Mouse (Mus musculus) liver, embryonic 11.5 days (tissue): ENCODE measurements around the gene Nemf. TPM values are rescaled to one million over a fixed set of nuclear protein-coding genes. Genes with fewer than 3 reads are reported as not detected.

Experiments
- ATAC-seq: fragments of 200-750 bp; cut with Nextera tagmentation; replicated peaks from 2 replicates; pipeline ENCODE4 v1.8.0; 2017; ENCODE audit warnings: moderate number of reproducible peaks, mild to moderate bottlenecking, moderate TSS enrichment, moderate library complexity; ENCODE audit not compliant: low FRiP score
- DNase-seq: peaks from one replicate; pipeline ENCODE4 v3.0.0-alpha.2; 2017; ENCODE audit warnings: low spot score
- H3K27ac ChIP-seq: fragments of 300-500 bp; sonication (generic); 2 replicates; pipeline ENCODE4 v1.5.1; 2014; ENCODE audit warnings: mild to moderate bottlenecking, low read depth, low read length, control low read depth
- H3K27me3 ChIP-seq: fragments of 300-500 bp; sonication (generic); replicated peaks from 2 replicates; pipeline ENCODE4 v1.6.1; 2014; ENCODE audit warnings: low read length, mixed read lengths; ENCODE audit not compliant: control insufficient read depth, insufficient read depth
- H3K36me3 ChIP-seq: fragments of 300-500 bp; sonication (generic); 2 replicates; pipeline ENCODE4 v1.6.1; 2014; ENCODE audit warnings: mild to moderate bottlenecking, low read length, moderate library complexity, mixed read lengths; ENCODE audit not compliant: control insufficient read depth, insufficient read depth
- H3K4me1 ChIP-seq: fragments of 300-500 bp; sonication (generic); replicated peaks from 2 replicates; pipeline ENCODE4 v1.6.1; 2014; ENCODE audit warnings: low read length, mixed read lengths; ENCODE audit not compliant: control insufficient read depth, insufficient read depth
- H3K4me2 ChIP-seq: fragments of 300-500 bp; sonication (generic); 2 replicates; pipeline ENCODE4 v1.6.1; 2014; ENCODE audit warnings: mild to moderate bottlenecking, control low read depth, moderate library complexity
- H3K4me3 ChIP-seq: fragments of 300-500 bp; sonication (generic); 2 replicates; pipeline ENCODE4 v1.5.1; 2014; ENCODE audit warnings: low read depth, low read length, control low read depth
- H3K9ac ChIP-seq: fragments of 300-500 bp; sonication (generic); 2 replicates; pipeline ENCODE4 v1.6.1; 2014; ENCODE audit warnings: low read depth, low read length, control low read depth
- H3K9me3 ChIP-seq: fragments of 300-500 bp; sonication (generic); 2 replicates; pipeline ENCODE4 v1.6.1; 2016; ENCODE audit warnings: low read length, inconsistent platforms, mixed read lengths; ENCODE audit not compliant: control insufficient read depth
- WGBS: fragments of 180-500 bp; shearing (Covaris S2); extraction: QIAGEN DNeasy Blood & Tissue Kit; methylation state at CpG from one replicate; pipeline ENCODE4 v1.1.7; 2014; 5-methylcytosine and 5-hydroxymethylcytosine counted together
- polyA plus RNA-seq: library from polyadenylated mRNA; unstranded; fragments of >200 nt; fragmentation: Nextera tagmentation; extraction: Ambion mirVana; gene quantifications from 2 replicates; pipeline ENCODE4 v1.2.1, GENCODE M21; 2014

Gene Nemf
- polyA plus RNA-seq, 1 experiment from 2014 or later, result 81.7 TPM

GRCm38 (mm10) chr12:69304051-69304450 is 52.9 kb downstream of the Nemf start:
- WGBS, result 81% methylated on average over 2 of the region's 2 CpGs
- no peak overlapping the region for H3K9ac ChIP-seq
- peaks cover 9% of the 10 kb centered on the region for H3K4me1 ChIP-seq
- no peaks in the 10 kb centered on the region for H3K9me3 ChIP-seq
- no peak overlapping the region for H3K4me3 ChIP-seq
- DNase-seq (no peak), ATAC-seq (no peak)
- no peak overlapping the region for H3K4me2 ChIP-seq
- H3K27me3 ChIP-seq, result no peaks in the 10 kb centered on the region
- H3K36me3 ChIP-seq, result peaks cover 54% of the 10 kb centered on the region
- H3K27ac ChIP-seq, result no peak overlapping the region

- ATAC-seq, result no peak
- H3K4me1 ChIP-seq, result peaks cover 13% of the 10 kb centered on the region
- 95% methylated on average over 12 of the region's 12 CpGs for WGBS
- H3K9ac ChIP-seq, result no peak overlapping the region
- H3K4me3 ChIP-seq, result no peak overlapping the region
- H3K36me3 ChIP-seq, result peaks cover 39% of the 10 kb centered on the region
- H3K4me2 ChIP-seq, result no peak overlapping the region
- no peak overlapping the region for H3K27ac ChIP-seq
- no peaks in the 10 kb centered on the region for H3K27me3 ChIP-seq
- no peaks in the 10 kb centered on the region for H3K9me3 ChIP-seq
- no peak for DNase-seq
Observed at GRCm38 (mm10) chr12:69302171-69302570, 54.8 kb downstream of the Nemf start.

- no peaks in the 10 kb centered on the region for H3K27me3 ChIP-seq
- H3K9me3 ChIP-seq, result no peaks in the 10 kb centered on the region
- WGBS, result 82% methylated on average over 2 of the region's 2 CpGs
- H3K4me3 ChIP-seq, result no peak overlapping the region
- ATAC-seq (no peak), DNase-seq (no peak)
- H3K27ac ChIP-seq, result no peak overlapping the region
- no peak overlapping the region for H3K4me2 ChIP-seq
- peaks cover 28% of the 10 kb centered on the region for H3K36me3 ChIP-seq
- H3K4me1 ChIP-seq, result peaks cover 19% of the 10 kb centered on the region
- no peak overlapping the region for H3K9ac ChIP-seq
Observed at GRCm38 (mm10) chr12:69300391-69300790, 56.6 kb downstream of the Nemf start.

GRCm38 (mm10) chr12:69299831-69300230 is 57.1 kb downstream of the Nemf start:
- Histone ChIP-seq H3K9ac (no peak overlapping the region), H3K27me3 (no peaks in the 10 kb centered on the region), H3K4me2 (peak overlapping the region; percentile 63; the same call in 1 of the 2 replicates), H3K27ac (no peak overlapping the region), H3K4me1 (peaks cover 25% of the 10 kb centered on the region), H3K36me3 (peaks cover 22% of the 10 kb centered on the region), H3K9me3 (no peaks in the 10 kb centered on the region), H3K4me3 (no peak overlapping the region)
- no peak for DNase-seq
- no peak for ATAC-seq
- 89% methylated on average over 3 of the region's 3 CpGs for WGBS

- no peaks in the 10 kb centered on the region for H3K27me3 ChIP-seq
- no peak overlapping the region for H3K9ac ChIP-seq
- peaks cover 19% of the 10 kb centered on the region for H3K36me3 ChIP-seq
- ATAC-seq (no peak), DNase-seq (no peak)
- WGBS, result 60% methylated on average over 12 of the region's 12 CpGs
- no peak overlapping the region for H3K4me3 ChIP-seq
- H3K4me1 ChIP-seq, result peaks cover 27% of the 10 kb centered on the region
- H3K27ac ChIP-seq, result no peak overlapping the region
- H3K4me2 ChIP-seq, result peak overlapping the region; percentile 63
- H3K9me3 ChIP-seq, result no peaks in the 10 kb centered on the region
Observed at GRCm38 (mm10) chr12:69299231-69299630, 57.7 kb downstream of the Nemf start.

GRCm38 (mm10) chr12:69298281-69298680 is 58.7 kb downstream of the Nemf start:
- H3K36me3 ChIP-seq, result peaks cover 16% of the 10 kb centered on the region
- H3K27ac ChIP-seq, result no peak overlapping the region
- WGBS, result 88% methylated on average over 4 of the region's 4 CpGs
- peak overlapping the region; percentile 63 for H3K4me2 ChIP-seq
- ATAC-seq (no peak), DNase-seq (no peak)
- H3K4me1 ChIP-seq, result peaks cover 29% of the 10 kb centered on the region
- H3K27me3 ChIP-seq, result no peaks in the 10 kb centered on the region
- no peak overlapping the region; the same call in 1 of the 2 replicates for H3K9ac ChIP-seq
- H3K9me3 ChIP-seq, result no peaks in the 10 kb centered on the region
- peak overlapping the region; percentile 75 for H3K4me3 ChIP-seq

GRCm38 (mm10) chr12:69297411-69298150 is 59.4 kb downstream of the Nemf start:
- peaks cover 30% of the 10 kb centered on the region for H3K4me1 ChIP-seq

GRCm38 (mm10) chr12:69296511-69297410 is 60.2 kb downstream of the Nemf start, which contains the start of gene Klhdc2:
Gene Klhdc2, plus strand, starts transcription at chr12:69296681.
- Histone ChIP-seq H3K36me3 (peaks cover 3% of the 10 kb centered on the region), H3K27me3 (no peaks in the 10 kb centered on the region), H3K4me3 (peak within 1 kb of the TSS; percentile 75), H3K4me2 (peak within 1 kb of the TSS; percentile 63), H3K9me3 (no peaks in the 10 kb centered on the region), H3K27ac (peak within 1 kb of the TSS; percentile 93), H3K4me1 (peaks cover 31% of the 10 kb centered on the region), H3K9ac (peak within 1 kb of the TSS; percentile 81)
- DNase-seq (peak; percentile 89), ATAC-seq (peak; percentile 81)
- under 1% methylated on average over 98 of the region's 98 CpGs for WGBS

More at GRCm38 (mm10) chr12:69297411-69298150, 59.4 kb downstream of the Nemf start:
- DNase-seq (no peak), ATAC-seq (no peak)
- Histone ChIP-seq H3K36me3 (peaks cover 11% of the 10 kb centered on the region), H3K4me2 (peak overlapping the region; percentile 63), H3K27ac (peak overlapping the region; percentile 93), H3K4me3 (peak overlapping the region; percentile 75), H3K9me3 (no peaks in the 10 kb centered on the region), H3K9ac (peak overlapping the region; percentile 81), H3K27me3 (no peaks in the 10 kb centered on the region)
- WGBS, result 20% methylated on average over 20 of the region's 20 CpGs
